Mouse (Mus musculus) liver, adult 2 months (tissue): ENCODE measurements around the gene Pkn3. TPM values are rescaled to one million over a fixed set of nuclear protein-coding genes. Genes with fewer than 3 reads are reported as not detected.
A peak's percentile ranks its signal among the peaks of the same experiment; 100 is the strongest.

Experiments
- DNase-seq: peaks from one replicate; pipeline ENCODE4 v3.0.0-alpha.2; 2011; ENCODE audit warnings: low read depth, low spot score; ENCODE audit errors: extremely low read depth
- H3K27ac ChIP-seq: fragments of 200-500 bp; replicated peaks from 2 replicates; pipeline ENCODE4 v1.5.1; 2012; ENCODE audit warnings: low read depth, mild to moderate bottlenecking, control low read depth, inconsistent platforms, low read length; ENCODE audit not compliant: insufficient read depth
- H3K27me3 ChIP-seq: fragments of 200-500 bp; 2 replicates; pipeline ENCODE4 v1.6.1; 2012; ENCODE audit warnings: mild to moderate bottlenecking, moderate library complexity, low read length, inconsistent platforms; ENCODE audit not compliant: control insufficient read depth, insufficient read depth
- H3K36me3 ChIP-seq: fragments of 200-500 bp; 2 replicates; pipeline ENCODE4 v1.6.1; 2012; ENCODE audit warnings: low read length, inconsistent platforms; ENCODE audit not compliant: control insufficient read depth, insufficient read depth
- H3K4me1 ChIP-seq: fragments of 200-500 bp; 2 replicates; pipeline ENCODE4 v1.6.1; 2011; ENCODE audit warnings: low read length; ENCODE audit not compliant: control insufficient read depth, insufficient read depth
- H3K4me3 ChIP-seq: fragments of 200-500 bp; 2 replicates; pipeline ENCODE4 v1.5.1; 2011; ENCODE audit warnings: low read depth, mild to moderate bottlenecking, control low read depth, low read length, moderate library complexity; ENCODE audit not compliant: insufficient read depth
- H3K79me2 ChIP-seq: fragments of 200-500 bp; 2 replicates; pipeline ENCODE4 v1.6.1; 2012; ENCODE audit warnings: inconsistent platforms, mild to moderate bottlenecking, low read length, moderate library complexity; ENCODE audit not compliant: control insufficient read depth, insufficient read depth
- H3K9ac ChIP-seq: fragments of 200-500 bp; 2 replicates; pipeline ENCODE4 v1.6.1; 2012; ENCODE audit warnings: low read depth, mild to moderate bottlenecking, control low read depth, inconsistent platforms, low read length
- CTCF ChIP-seq: fragments of 200-500 bp; IDR thresholded peaks from 2 replicates; pipeline ENCODE4 v1.5.1; 2011; ENCODE audit warnings: low read depth, low read length, control low read depth
- POLR2A ChIP-seq: fragments of 200-500 bp; IDR thresholded peaks from 2 replicates; pipeline ENCODE4 v1.6.1; 2011; ENCODE audit warnings: low read length, control low read depth; ENCODE audit not compliant: insufficient read depth; ENCODE audit errors: extremely low read depth
- WGBS: fragments of 180-500 bp; shearing (Covaris S2); methylation state at CpG from one replicate; pipeline ENCODE4 v1.1.7; 2018; 5-methylcytosine and 5-hydroxymethylcytosine counted together
- polyA plus RNA-seq: library from polyadenylated mRNA; depleted of rRNA; stranded (reverse); fragments of >200 nt; gene quantifications from 2 replicates; pipeline ENCODE4 v1.2.3, GENCODE M21; 2012
- total RNA-seq: library from RNA; depleted of rRNA; stranded (reverse); fragments of >200 nt; gene quantifications from 2 replicates; pipeline ENCODE4 v1.2.3, GENCODE M21; 2014

Gene Pkn3
- total and polyA plus RNA-seq, 2 experiments = 0.74 to 1.5 TPM

GRCm38 (mm10) chr2:30066046-30066901, 11.2 kb upstream of the Pkn3 start:
- H3K36me3 ChIP-seq = peaks cover 19% of the 10 kb centered on the region
- WGBS = 2% methylated on average over 64 of the region's 101 CpGs
- H3K9ac ChIP-seq = peak overlapping the region; percentile 98
- no peak for TF ChIP-seq CTCF
- peak; percentile 80 for TF ChIP-seq POLR2A
- peak; percentile 75 for DNase-seq
- H3K4me1 ChIP-seq = peaks cover 15% of the 10 kb centered on the region
- H3K27me3 ChIP-seq = no peaks in the 10 kb centered on the region
- H3K27ac ChIP-seq = peak overlapping the region; percentile 91
- peaks cover 8% of the 10 kb centered on the region for H3K79me2 ChIP-seq
- peak overlapping the region; percentile 99 for H3K4me3 ChIP-seq

- Histone ChIP-seq H3K4me1 (peaks cover 15% of the 10 kb centered on the region), H3K9ac (peak overlapping the region; percentile 98), H3K27me3 (no peaks in the 10 kb centered on the region), H3K36me3 (peaks cover 21% of the 10 kb centered on the region), H3K4me3 (peak overlapping the region; percentile 99), H3K79me2 (peaks cover 8% of the 10 kb centered on the region), H3K27ac (no peak overlapping the region)
- TF ChIP-seq POLR2A = no peak
- no peak for TF ChIP-seq CTCF
- under 1% methylated on average over 63 of the region's 69 CpGs for WGBS
- DNase-seq = no peak
These were observed 10.2 kb upstream of the Pkn3 start for GRCm38 (mm10) chr2:30067031-30067888.

- H3K4me3 ChIP-seq = no peak overlapping the region
- H3K4me1 ChIP-seq = peaks cover 14% of the 10 kb centered on the region
- WGBS = 65% methylated on average over 7 of the region's 7 CpGs
- no peaks in the 10 kb centered on the region for H3K27me3 ChIP-seq
- peaks cover 21% of the 10 kb centered on the region for H3K36me3 ChIP-seq
- TF ChIP-seq CTCF (no peak), POLR2A (no peak)
- no peak overlapping the region for H3K9ac ChIP-seq
- H3K27ac ChIP-seq = no peak overlapping the region
- no peak for DNase-seq
- H3K79me2 ChIP-seq = peaks cover 8% of the 10 kb centered on the region
These were observed 9.5 kb upstream of the Pkn3 start for GRCm38 (mm10) chr2:30067962-30068361.

- WGBS = 91% methylated on average over 7 of the region's 7 CpGs
- Histone ChIP-seq H3K79me2 (no peaks in the 10 kb centered on the region), H3K36me3 (peaks cover 21% of the 10 kb centered on the region), H3K9ac (no peak overlapping the region), H3K27me3 (no peaks in the 10 kb centered on the region), H3K4me1 (no peaks in the 10 kb centered on the region; the same call in 1 of the 2 replicates), H3K4me3 (no peak overlapping the region), H3K27ac (no peak overlapping the region)
- TF ChIP-seq CTCF (no peak), POLR2A (no peak)
- no peak for DNase-seq
These were observed 4.6 kb upstream of the Pkn3 start for GRCm38 (mm10) chr2:30072875-30073274.

- H3K4me1 ChIP-seq = no peaks in the 10 kb centered on the region
- no peak for TF ChIP-seq CTCF
- no peak for TF ChIP-seq POLR2A
- H3K9ac ChIP-seq = no peak overlapping the region
- no peak for DNase-seq
- no peaks in the 10 kb centered on the region for H3K27me3 ChIP-seq
- WGBS = 85% methylated on average over 3 of the region's 3 CpGs
- H3K36me3 ChIP-seq = peaks cover 20% of the 10 kb centered on the region
- H3K27ac ChIP-seq = no peak overlapping the region
- no peak overlapping the region for H3K4me3 ChIP-seq
- H3K79me2 ChIP-seq = no peaks in the 10 kb centered on the region
These were observed 4.2 kb upstream of the Pkn3 start for GRCm38 (mm10) chr2:30073285-30073684.
